Mouse (Mus musculus): ENCODE measurements at regions not wholly inside any gene's neighbourhood (a gene's known extent, or its start where the extent isn't known, plus 50 kb on each side); places are given as distances from the start of the nearest gene placed in this dataset.

DNA sequence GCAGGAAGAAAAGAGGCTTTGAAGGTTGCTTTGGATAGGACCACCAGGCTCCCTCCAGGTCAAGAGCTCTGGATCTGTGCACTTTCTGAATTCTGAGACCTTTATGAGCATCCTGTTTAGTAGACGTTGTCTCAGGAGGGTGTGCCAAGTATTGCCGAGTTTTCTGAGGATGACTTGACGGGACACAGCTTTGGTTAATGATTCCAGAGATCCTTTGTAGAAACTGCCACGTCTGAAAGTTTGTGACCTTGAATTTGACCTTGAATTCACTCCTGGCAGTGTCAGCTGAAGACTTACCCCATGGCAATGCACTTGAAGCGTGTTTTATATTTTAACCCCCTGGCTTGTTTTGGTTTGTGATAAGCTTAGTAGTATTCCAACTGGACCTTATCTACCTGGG lies 58.0 kb upstream of the Ercc6l2 start:
- DNase-seq (ENCODE audit: low spot score in 2 of 2) = no peak

- DNase-seq (ENCODE audit: low spot score in 2 of 2) = no peak
Measured at GRCm38 (mm10) chr13:63761542-63761941, 53.5 kb upstream of the Ercc6l2 start.
